Mouse (Mus musculus): Measurements from ENCODE around the gene Ankrd42. TPM values are rescaled to one million over a fixed set of nuclear protein-coding genes. Genes with fewer than 3 reads are reported as not detected.
A peak's percentile ranks its signal among the peaks of the same experiment; 100 is the strongest.

The Ankrd42 gene
- polyA plus RNA-seq (2015; fragmentation: Nextera tagmentation; extraction: Ambion mirVana), result 8.2 and 9.1 TPM in 2 replicates

- H3K27ac ChIP-seq, result peak within 1 kb of the TSS; percentile 29; the same call in 1 of the 2 replicates
- H3K4me1 ChIP-seq, result peaks cover 12% of the 10 kb centered on the region
- peak within 1 kb of the TSS; percentile 74 for H3K4me3 ChIP-seq
- H3K36me3 ChIP-seq, result peaks cover 6% of the 10 kb centered on the region; the same call in 1 of the 2 replicates
- H3K9ac ChIP-seq, result peak within 1 kb of the TSS; percentile 78
- H3K9me3 ChIP-seq, result no peaks in the 10 kb centered on the region
- ATAC-seq (ENCODE audit: low FRiP score, low read depth), result peak; percentile 98
- H3K27me3 ChIP-seq, result peaks cover 3% of the 10 kb centered on the region
- H3K4me2 ChIP-seq (replicated peaks), result peak within 1 kb of the TSS; percentile 95
- WGBS, result under 1% methylated on average over 44 of the region's 44 CpGs
Observed at GRCm38 (mm10) chr7:92637021-92637625, at the start of gene Ankrd42. Gene Ankrd42 (minus strand): TSS chr7:92637142.

DNA sequence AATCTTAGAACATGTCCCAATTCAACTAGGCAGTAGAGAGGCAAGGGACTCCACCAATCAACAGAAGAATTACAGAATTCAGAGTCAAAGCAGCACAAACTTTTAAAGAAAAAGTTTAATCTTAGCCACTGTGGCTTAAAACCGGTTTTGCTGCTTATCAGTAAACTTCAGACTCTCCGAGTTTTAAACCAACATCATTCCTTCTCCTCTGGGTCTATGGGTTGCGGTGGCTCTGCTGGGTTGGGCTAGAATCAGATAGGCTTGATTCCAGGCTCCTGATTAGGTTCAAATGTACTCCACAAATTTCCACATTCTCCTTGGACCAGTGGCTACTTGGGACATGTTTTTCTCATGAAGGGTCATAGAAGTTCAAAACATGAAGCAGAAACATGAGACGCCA, 40.4 kb upstream of the Ankrd42 start:
- WGBS, result 75% methylated on average over 4 of the region's 4 CpGs
- no peak overlapping the region for H3K9ac ChIP-seq
- H3K27ac ChIP-seq, result no peak overlapping the region
- H3K9me3 ChIP-seq, result no peaks in the 10 kb centered on the region
- H3K4me1 ChIP-seq, result no peaks in the 10 kb centered on the region
- no peak overlapping the region for H3K4me2 ChIP-seq (replicated peaks)
- ATAC-seq (ENCODE audit: low FRiP score, low read depth), result no peak
- peaks cover 4% of the 10 kb centered on the region for H3K27me3 ChIP-seq
- H3K36me3 ChIP-seq, result no peaks in the 10 kb centered on the region
- no peak overlapping the region for H3K4me3 ChIP-seq

GRCm38 (mm10) chr7:92675131-92675530, 38.2 kb upstream of the Ankrd42 start:
- Histone ChIP-seq H3K4me2 (replicated peaks) (no peak overlapping the region), H3K4me3 (no peak overlapping the region), H3K4me1 (peaks cover 5% of the 10 kb centered on the region; the same call in 1 of the 2 replicates), H3K27ac (no peak overlapping the region), H3K27me3 (peaks cover 4% of the 10 kb centered on the region), H3K36me3 (no peaks in the 10 kb centered on the region), H3K9ac (no peak overlapping the region), H3K9me3 (no peaks in the 10 kb centered on the region)
- no peak for ATAC-seq (ENCODE audit: low FRiP score, low read depth)
- WGBS, result 85% methylated on average over 3 of the region's 3 CpGs

DNA sequence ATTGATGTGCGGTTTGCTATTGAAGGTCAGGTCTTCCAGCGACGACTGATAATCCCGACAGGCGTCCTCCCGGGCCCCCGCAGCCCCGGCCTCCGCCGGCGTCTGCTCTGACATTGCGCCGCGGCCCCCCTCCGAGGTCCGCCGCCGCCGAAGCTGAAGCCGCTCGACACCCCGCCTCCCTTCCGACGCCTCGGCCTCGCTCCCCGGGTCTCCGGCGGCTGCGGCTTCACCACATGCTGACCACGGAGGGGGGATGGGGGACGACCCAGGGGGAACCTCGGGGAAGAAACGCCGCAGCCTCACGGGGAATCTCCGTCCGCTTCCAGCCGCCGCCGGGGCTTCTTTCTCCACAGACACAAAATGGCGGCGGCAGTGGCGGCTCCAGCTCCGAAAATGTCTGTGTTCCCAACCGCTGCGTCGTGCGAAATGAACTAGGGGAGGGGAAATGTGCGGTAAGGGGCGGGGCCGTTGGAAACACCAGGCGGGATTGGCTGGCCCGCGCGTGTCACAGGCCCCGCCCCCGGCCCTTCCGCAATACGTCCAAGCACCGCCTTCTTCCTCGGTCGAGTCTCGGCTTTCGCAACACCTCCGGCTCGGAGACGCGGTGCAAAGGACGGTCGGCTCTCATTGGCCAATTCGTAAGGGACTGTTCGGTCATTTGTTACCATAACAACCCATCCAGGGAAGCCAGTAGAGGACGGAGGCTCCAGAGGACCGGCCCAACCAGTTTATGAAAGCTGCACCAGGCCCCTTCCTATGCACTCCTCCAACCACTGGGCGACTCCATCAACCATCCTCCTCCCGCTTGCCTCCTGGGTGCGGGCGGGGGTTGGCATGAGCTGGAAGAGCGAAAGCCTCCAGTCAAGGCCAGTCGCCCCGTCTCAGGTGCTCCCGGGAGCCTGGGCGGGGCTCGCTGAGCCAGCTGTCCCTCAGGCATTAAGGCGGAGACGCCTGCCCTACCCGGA, 32.8 kb upstream of the Ankrd42 start, which contains the start of gene Pcf11:
TSS of gene Pcf11 (minus strand) at position 428 of the 965 bp plus-strand sequence.
- H3K9ac ChIP-seq, result peak within 1 kb of the TSS; percentile 98
- WGBS, result under 1% methylated on average over 88 of the region's 88 CpGs
- peak within 1 kb of the TSS; percentile 97 for H3K4me3 ChIP-seq
- H3K27ac ChIP-seq, result peak within 1 kb of the TSS; percentile 98
- H3K4me2 ChIP-seq (replicated peaks), result peak within 1 kb of the TSS; percentile 78
- peaks cover 21% of the 10 kb centered on the region for H3K4me1 ChIP-seq
- no peaks in the 10 kb centered on the region for H3K27me3 ChIP-seq
- peak; percentile 99 for ATAC-seq (ENCODE audit: low FRiP score, low read depth)
- no peaks in the 10 kb centered on the region for H3K9me3 ChIP-seq
- peaks cover 5% of the 10 kb centered on the region for H3K36me3 ChIP-seq

GRCm38 (mm10) chr7:92668791-92669506, 32.0 kb upstream of the Ankrd42 start:
- peak overlapping the region; percentile 98 for H3K27ac ChIP-seq
- peaks cover 5% of the 10 kb centered on the region for H3K36me3 ChIP-seq

GRCm38 (mm10) chr7:92666274-92666820, 29.4 kb upstream of the Ankrd42 start:
- 71% methylated on average over 7 of the region's 7 CpGs for WGBS
- H3K36me3 ChIP-seq, result peaks cover 18% of the 10 kb centered on the region
- H3K9me3 ChIP-seq, result no peaks in the 10 kb centered on the region
- peaks cover 21% of the 10 kb centered on the region for H3K4me1 ChIP-seq
- H3K4me2 ChIP-seq (replicated peaks), result peak overlapping the region; percentile 78
- H3K27ac ChIP-seq, result no peak overlapping the region
- ATAC-seq (ENCODE audit: low FRiP score, low read depth), result no peak
- H3K27me3 ChIP-seq, result no peaks in the 10 kb centered on the region
- peak overlapping the region; percentile 50; the same call in 1 of the 2 replicates for H3K9ac ChIP-seq
- H3K4me3 ChIP-seq, result peak overlapping the region; percentile 97

More at GRCm38 (mm10) chr7:92668791-92669506, 32.0 kb upstream of the Ankrd42 start:
- Histone ChIP-seq H3K9me3 (no peaks in the 10 kb centered on the region), H3K4me3 (peak overlapping the region; percentile 97), H3K27me3 (no peaks in the 10 kb centered on the region), H3K4me2 (replicated peaks) (peak overlapping the region; percentile 78), H3K4me1 (peaks cover 21% of the 10 kb centered on the region), H3K9ac (peak overlapping the region; percentile 98)
- ATAC-seq (ENCODE audit: low FRiP score, low read depth), result no peak; the same call in 1 of the 2 replicates
- WGBS, result under 1% methylated on average over 29 of the region's 29 CpGs

- WGBS, result 98% methylated on average over 5 of the region's 5 CpGs
- Histone ChIP-seq H3K36me3 (peaks cover 75% of the 10 kb centered on the region), H3K4me3 (no peak overlapping the region), H3K4me1 (no peaks in the 10 kb centered on the region), H3K4me2 (replicated peaks) (no peak overlapping the region), H3K9ac (no peak overlapping the region), H3K9me3 (no peaks in the 10 kb centered on the region), H3K27ac (no peak overlapping the region), H3K27me3 (no peaks in the 10 kb centered on the region)
- no peak for ATAC-seq (ENCODE audit: low FRiP score, low read depth)
Observed at GRCm38 (mm10) chr7:92658050-92658449, 21.1 kb upstream of the Ankrd42 start.

- Histone ChIP-seq H3K4me2 (replicated peaks) (no peak overlapping the region), H3K27ac (no peak overlapping the region), H3K9me3 (no peaks in the 10 kb centered on the region), H3K36me3 (peaks cover 68% of the 10 kb centered on the region), H3K4me1 (no peaks in the 10 kb centered on the region), H3K4me3 (no peak overlapping the region), H3K27me3 (no peaks in the 10 kb centered on the region), H3K9ac (no peak overlapping the region)
- no peak for ATAC-seq (ENCODE audit: low FRiP score, low read depth)
- WGBS, result 93% methylated on average over 2 of the region's 2 CpGs
Observed at GRCm38 (mm10) chr7:92656386-92656785, 19.4 kb upstream of the Ankrd42 start.

DNA sequence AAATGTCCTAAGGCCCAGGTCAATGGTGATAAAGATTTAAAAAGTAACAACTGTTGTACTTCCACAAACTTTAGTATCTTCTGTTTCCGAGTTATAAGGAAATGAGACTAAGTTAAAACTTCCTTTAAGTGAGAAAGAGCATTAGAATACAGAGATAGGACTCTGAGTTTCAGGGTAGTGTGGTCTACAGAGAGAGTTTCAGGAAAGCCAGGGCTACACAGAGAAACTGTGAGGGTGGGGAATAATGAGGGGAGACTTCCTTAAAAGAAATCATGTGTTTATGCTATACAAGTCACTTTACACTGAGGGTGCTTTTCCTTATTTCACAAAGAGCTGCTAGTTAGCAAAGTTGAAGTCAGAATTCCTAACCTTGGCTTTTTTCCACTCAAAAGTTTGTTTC, 16.4 kb upstream of the Ankrd42 start:
- 90% methylated on average over 1 of the region's 1 CpGs for WGBS
- ATAC-seq (ENCODE audit: low FRiP score, low read depth), result no peak
- H3K9ac ChIP-seq, result no peak overlapping the region
- H3K4me2 ChIP-seq (replicated peaks), result no peak overlapping the region
- no peaks in the 10 kb centered on the region for H3K9me3 ChIP-seq
- no peaks in the 10 kb centered on the region for H3K4me1 ChIP-seq
- no peak overlapping the region for H3K4me3 ChIP-seq
- H3K27me3 ChIP-seq, result no peaks in the 10 kb centered on the region
- peaks cover 49% of the 10 kb centered on the region for H3K36me3 ChIP-seq
- no peak overlapping the region for H3K27ac ChIP-seq

GRCm38 (mm10) chr7:92647790-92648189, 10.8 kb upstream of the Ankrd42 start:
- Histone ChIP-seq H3K9ac (no peak overlapping the region), H3K9me3 (no peaks in the 10 kb centered on the region), H3K4me3 (no peak overlapping the region), H3K27me3 (no peaks in the 10 kb centered on the region), H3K4me2 (replicated peaks) (no peak overlapping the region), H3K36me3 (peaks cover 39% of the 10 kb centered on the region), H3K4me1 (no peaks in the 10 kb centered on the region), H3K27ac (no peak overlapping the region)
- no peak for ATAC-seq (ENCODE audit: low FRiP score, low read depth)
- 85% methylated on average over 7 of the region's 7 CpGs for WGBS

- Histone ChIP-seq H3K4me1 (peaks cover 5% of the 10 kb centered on the region), H3K27me3 (no peaks in the 10 kb centered on the region), H3K27ac (no peak overlapping the region), H3K9me3 (no peaks in the 10 kb centered on the region), H3K36me3 (peaks cover 29% of the 10 kb centered on the region), H3K4me2 (replicated peaks) (no peak overlapping the region), H3K9ac (no peak overlapping the region), H3K4me3 (no peak overlapping the region)
- ATAC-seq (ENCODE audit: low FRiP score, low read depth), result no peak
Observed at GRCm38 (mm10) chr7:92642358-92642757, 5.4 kb upstream of the Ankrd42 start.

Data from limb, embryonic 13.5 days (tissue).